Mouse (Mus musculus) left cerebral cortex, adult 18-20 months (tissue): ENCODE measurements at regions not wholly inside any gene's neighbourhood (a gene's known extent, or its start where the extent isn't known, plus 50 kb on each side); places are given as distances from the start of the nearest gene placed in this dataset.

ENCODE experiments used
- DNase-seq, 2 experiments: peaks; one replicate each; pipeline ENCODE4 v3.0.0; 2021 to 2022; ENCODE audit warnings: low spot score in 2 of 2, mixed read lengths in 1 of 2

GRCm38 (mm10) chrX:96876239-96876638, 163.0 kb downstream of the Gpr165 start:
- DNase-seq, result no peak

- peak; percentile 28 to 34 for DNase-seq
Observed at GRCm38 (mm10) chrX:96878721-96879120, 165.5 kb downstream of the Gpr165 start.

- no peak for DNase-seq
Observed at GRCm38 (mm10) chrX:96879154-96879553, 165.9 kb downstream of the Gpr165 start.

- no peak for DNase-seq
Observed at GRCm38 (mm10) chrX:96900636-96901035, 171.8 kb upstream of the Pgr15l start.
